Mouse (Mus musculus): ENCODE data around the gene Serpina3f. TPM values are rescaled to one million over a fixed set of nuclear protein-coding genes. Genes with fewer than 3 reads are reported as not detected.

Gene Serpina3f
- total RNA-seq, 2 experiments from 2014 or later = not detected

DNA sequence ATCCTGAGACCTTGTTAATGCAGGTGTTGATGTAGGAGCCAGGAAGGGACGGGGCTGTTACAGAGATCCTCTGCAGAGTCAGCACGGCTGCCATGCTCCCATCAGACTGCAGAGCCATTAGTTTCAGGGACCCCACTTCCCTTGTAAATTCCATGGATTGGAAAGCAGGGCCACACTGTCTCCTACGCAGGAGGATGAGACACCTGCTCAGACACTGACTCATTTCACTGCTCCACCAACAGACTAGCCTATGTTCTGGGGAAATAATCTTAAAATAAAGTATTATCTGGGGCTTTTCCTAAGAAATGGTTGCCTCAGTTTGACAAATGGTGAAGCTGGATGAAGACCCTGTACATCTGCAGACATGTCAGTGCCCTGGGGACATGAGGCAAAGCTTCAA is 33.9 kb downstream of the Serpina3f start:
- no peak for DNase-seq (ENCODE audit: low spot score in 2 of 2)

GRCm38 (mm10) chr12:104261041-104261440 is 46.7 kb downstream of the Serpina3f start:
- DNase-seq (ENCODE audit: low spot score in 2 of 2) = no peak

GRCm38 (mm10) chr12:104262863-104263262 is 48.5 kb downstream of the Serpina3f start, which contains the start of gene Serpina3i:
Gene Serpina3i, plus strand, starts transcription at chr12:104263122.
- no peak for DNase-seq (ENCODE audit: low spot score in 2 of 2)

- DNase-seq (ENCODE audit: low spot score in 2 of 2) = no peak
Measured at GRCm38 (mm10) chr12:104266374-104266773, 52.0 kb downstream of the Serpina3f start.

Other genes starting within 250 kb of the Serpina3f start
- gene Serpina11, start 224.6 kb upstream of the Serpina3f start, total RNA-seq (2021) = under 1 TPM in 1 of 2 experiments, not detected in 1; 0.70 TPM
- gene Serpina9, start 200.8 kb upstream of the Serpina3f start, total RNA-seq (2021) = not detected
- not detected for gene Serpina12, start 170.1 kb upstream of the Serpina3f start, total RNA-seq (2021)
- not detected for gene Serpina5, start 113.4 kb upstream of the Serpina3f start, total RNA-seq (2021)
- not detected for gene Serpina3a, start 101.8 kb upstream of the Serpina3f start, total RNA-seq (2021)
- gene Serpina3b, start 86.5 kb upstream of the Serpina3f start, total RNA-seq (2021) = not detected
- gene Serpina3c, start 60.7 kb upstream of the Serpina3f start, total RNA-seq (2021) = 1 to 10 TPM; 1.6 to 1.8 TPM
- under 1 TPM; 0.20 to 0.91 TPM for gene Serpina3g, start 21.7 kb downstream of the Serpina3f start, total RNA-seq (2021)
- under 1 TPM in 1 of 2 experiments, not detected in 1; 0.31 TPM for gene Serpina3i, start 48.6 kb downstream of the Serpina3f start, total RNA-seq (2021)
- gene Serpina3j, start 100.0 kb downstream of the Serpina3f start, total RNA-seq (2021) = not detected
- gene Serpina3k, start 123.9 kb downstream of the Serpina3f start, total RNA-seq (2021) = 1 to 10 TPM in 1 of 2 experiments, under 1 TPM in 1; 0.42 to 1.6 TPM
- gene Serpina3m, start 123.9 kb downstream of the Serpina3f start, total RNA-seq (2021) = under 1 TPM; 0.17 to 0.93 TPM
- gene Serpina3n, start 192.2 kb downstream of the Serpina3f start, total RNA-seq (2021) = 1 to 10 TPM; 1.3 to 1.8 TPM

Measured in gastrocnemius, postnatal 4 days (tissue).